Mouse (Mus musculus) myocyte (in vitro differentiated cells): ENCODE measurements around the gene Slain1. TPM values are rescaled to one million over a fixed set of nuclear protein-coding genes. Genes with fewer than 3 reads are reported as not detected.

Source experiments
- H3K27me3 ChIP-seq: one replicate; pipeline ENCODE4 v1.6.1; 2011; ENCODE audit not compliant: control insufficient read depth, insufficient read depth, insufficient read length
- H3K36me3 ChIP-seq: one replicate; pipeline ENCODE4 v1.6.1; 2011; ENCODE audit not compliant: control insufficient read depth, insufficient read depth
- H3K4me2 ChIP-seq: one replicate; pipeline ENCODE4 v1.6.1; 2011; ENCODE audit warnings: low read depth, control low read depth
- H3K4me3 ChIP-seq: one replicate; pipeline ENCODE4 v1.5.1; 2011; ENCODE audit warnings: mild to moderate bottlenecking, control low read depth, moderate library complexity
- H3K79me2 ChIP-seq: one replicate; pipeline ENCODE4 v1.6.1; 2011; ENCODE audit not compliant: control insufficient read depth, insufficient read depth
- H3ac ChIP-seq: one replicate; pipeline ENCODE4 v1.6.1; 2011; ENCODE audit not compliant: control insufficient read depth, insufficient read length
- CEBPB ChIP-seq: IDR thresholded peaks from 2 replicates; pipeline ENCODE4 v1.6.1; 2011; ENCODE audit warnings: mild to moderate bottlenecking, moderate library complexity; ENCODE audit not compliant: poor library complexity, insufficient read depth, severe bottlenecking
- E2F4 ChIP-seq: IDR thresholded peaks from one replicate; pipeline ENCODE4 v1.6.1; 2011; ENCODE audit warnings: mild to moderate bottlenecking, control low read depth, moderate library complexity; ENCODE audit not compliant: insufficient read depth
- MAX ChIP-seq: IDR thresholded peaks from one replicate; pipeline ENCODE4 v1.6.1; 2011; ENCODE audit warnings: low read depth, mild to moderate bottlenecking, control low read depth
- MYOD1 ChIP-seq, 3 experiments: IDR thresholded peaks; one replicate each; pipeline ENCODE4 v1.6.1; 2011; ENCODE audit warnings: control low read depth in 2 of 3, low read depth in 2 of 3, mild to moderate bottlenecking in 2 of 3, moderate library complexity in 1 of 3; ENCODE audit not compliant: insufficient read length in 2 of 3, control insufficient read depth in 1 of 3
- MYOG ChIP-seq, 3 experiments: IDR thresholded peaks; one replicate each; pipeline ENCODE4 v1.6.1; 2011; ENCODE audit warnings: control low read depth in 2 of 3, low read depth in 2 of 3, mild to moderate bottlenecking in 2 of 3; ENCODE audit not compliant: insufficient read length in 2 of 3, control insufficient read depth in 1 of 3, insufficient read depth in 1 of 3
- POLR2A ChIP-seq: IDR thresholded peaks from one replicate; pipeline ENCODE4 v1.6.1; 2011; ENCODE audit warnings: low read depth, mild to moderate bottlenecking, control low read depth, moderate library complexity; ENCODE audit not compliant: insufficient read length
- POLR2AphosphoS2 ChIP-seq: IDR thresholded peaks from one replicate; pipeline ENCODE4 v1.6.1; 2011; ENCODE audit warnings: low read depth, control low read depth; ENCODE audit not compliant: insufficient read length
- REST ChIP-seq: IDR thresholded peaks from one replicate; pipeline ENCODE4 v1.6.1; 2011; ENCODE audit warnings: mild to moderate bottlenecking, control low read depth, moderate library complexity; ENCODE audit not compliant: insufficient read depth, insufficient read length
- SRF ChIP-seq: IDR thresholded peaks from one replicate; pipeline ENCODE4 v1.6.1; 2011; ENCODE audit warnings: low read depth; ENCODE audit not compliant: control insufficient read depth, insufficient read length
- TCF12 ChIP-seq: IDR thresholded peaks from one replicate; pipeline ENCODE4 v1.6.1; 2011; ENCODE audit warnings: mild to moderate bottlenecking, control low read depth; ENCODE audit not compliant: poor library complexity, insufficient read depth, severe bottlenecking
- TCF3 ChIP-seq: IDR thresholded peaks from one replicate; pipeline ENCODE4 v1.6.1; 2011; ENCODE audit warnings: low read depth, control low read depth; ENCODE audit not compliant: insufficient read length
- USF1 ChIP-seq: IDR thresholded peaks from one replicate; pipeline ENCODE4 v1.6.1; 2011; ENCODE audit warnings: low read depth, mild to moderate bottlenecking, control low read depth, moderate library complexity
- polyA plus RNA-seq: library from polyadenylated mRNA; unstranded; fragments of >200 nt; fragmentation: generic; extraction: Trizol; gene quantifications from one replicate; pipeline ENCODE4 v1.2.1, GENCODE M21; 2012; ENCODE audit warnings: missing spikeins

Gene Slain1
- polyA plus RNA-seq, 1 experiment: not detected

GRCm38 (mm10) chr14:103647981-103648380 lies 2.0 kb upstream of the Slain1 start:
- Histone ChIP-seq H3ac (no peak overlapping the region), H3K36me3 (no peaks in the 10 kb centered on the region), H3K4me2 (no peak overlapping the region), H3K4me3 (no peak overlapping the region), H3K79me2 (no peaks in the 10 kb centered on the region), H3K27me3 (no peaks in the 10 kb centered on the region)
- no peak for TF ChIP-seq E2F4
- no peak for TF ChIP-seq USF1
- no peak for TF ChIP-seq TCF12
- TF ChIP-seq SRF: no peak
- no peak for TF ChIP-seq MYOG (IDR thresholded peaks at IDR 0.05; ENCODE audit: control insufficient read depth in 1 of 3, insufficient read depth in 1 of 3, insufficient read length in 2 of 3, low read depth in 2 of 3)
- no peak for TF ChIP-seq REST
- TF ChIP-seq CEBPB: no peak
- TF ChIP-seq MYOD1 (IDR thresholded peaks at IDR 0.05; ENCODE audit: control insufficient read depth in 1 of 3, insufficient read length in 2 of 3, low read depth in 2 of 3): no peak
- TF ChIP-seq MAX: no peak
- no peak for TF ChIP-seq POLR2AphosphoS2
- no peak for TF ChIP-seq POLR2A
- TF ChIP-seq TCF3: no peak

- H3K4me3 ChIP-seq: no peak overlapping the region
- no peaks in the 10 kb centered on the region for H3K36me3 ChIP-seq
- H3ac ChIP-seq: no peak overlapping the region
- no peaks in the 10 kb centered on the region for H3K79me2 ChIP-seq
- H3K27me3 ChIP-seq: no peaks in the 10 kb centered on the region
- H3K4me2 ChIP-seq: no peak overlapping the region
- no peak for TF ChIP-seq USF1
- TF ChIP-seq POLR2A: no peak
- no peak for TF ChIP-seq E2F4
- TF ChIP-seq MYOG (IDR thresholded peaks at IDR 0.05; ENCODE audit: control insufficient read depth in 1 of 3, insufficient read depth in 1 of 3, insufficient read length in 2 of 3, low read depth in 2 of 3): no peak
- TF ChIP-seq REST: no peak
- TF ChIP-seq CEBPB: no peak
- no peak for TF ChIP-seq POLR2AphosphoS2
- TF ChIP-seq MAX: no peak
- no peak for TF ChIP-seq TCF3
- TF ChIP-seq TCF12: no peak
- TF ChIP-seq SRF: no peak
- no peak for TF ChIP-seq MYOD1 (IDR thresholded peaks at IDR 0.05; ENCODE audit: control insufficient read depth in 1 of 3, insufficient read length in 2 of 3, low read depth in 2 of 3)
Measured at GRCm38 (mm10) chr14:103648623-103649255, 1.3 kb upstream of the Slain1 start.

GRCm38 (mm10) chr14:103649302-103649701 lies 726 bp upstream of the Slain1 start:
- no peak overlapping the region for H3K4me2 ChIP-seq
- no peaks in the 10 kb centered on the region for H3K27me3 ChIP-seq
- no peaks in the 10 kb centered on the region for H3K36me3 ChIP-seq
- H3K79me2 ChIP-seq: no peaks in the 10 kb centered on the region
- H3ac ChIP-seq: no peak overlapping the region
- no peak overlapping the region for H3K4me3 ChIP-seq
- TF ChIP-seq E2F4 (no peak), POLR2A (no peak), TCF3 (no peak), REST (no peak), MYOD1 (IDR thresholded peaks at IDR 0.05; ENCODE audit: control insufficient read depth in 1 of 3, insufficient read length in 2 of 3, low read depth in 2 of 3) (no peak), MAX (no peak), USF1 (no peak), POLR2AphosphoS2 (no peak), TCF12 (no peak), SRF (no peak), MYOG (IDR thresholded peaks at IDR 0.05; ENCODE audit: control insufficient read depth in 1 of 3, insufficient read depth in 1 of 3, insufficient read length in 2 of 3, low read depth in 2 of 3) (no peak), CEBPB (no peak)

- no peaks in the 10 kb centered on the region for H3K27me3 ChIP-seq
- TF ChIP-seq USF1: no peak
- no peak for TF ChIP-seq TCF3
- no peak for TF ChIP-seq POLR2AphosphoS2
- no peak for TF ChIP-seq CEBPB
- no peak for TF ChIP-seq MYOG (IDR thresholded peaks at IDR 0.05; ENCODE audit: control insufficient read depth in 1 of 3, insufficient read depth in 1 of 3, insufficient read length in 2 of 3, low read depth in 2 of 3)
- TF ChIP-seq TCF12: no peak
- no peak for TF ChIP-seq E2F4
- TF ChIP-seq REST: no peak
- TF ChIP-seq MYOD1 (IDR thresholded peaks at IDR 0.05; ENCODE audit: control insufficient read depth in 1 of 3, insufficient read length in 2 of 3, low read depth in 2 of 3): no peak
- no peak for TF ChIP-seq POLR2A
- no peak for TF ChIP-seq SRF
- no peak for TF ChIP-seq MAX
- H3K4me3 ChIP-seq: no peak overlapping the region
- no peaks in the 10 kb centered on the region for H3K36me3 ChIP-seq
- H3K79me2 ChIP-seq: no peaks in the 10 kb centered on the region
- H3K4me2 ChIP-seq: no peak overlapping the region
- H3ac ChIP-seq: no peak overlapping the region
Measured at GRCm38 (mm10) chr14:103650413-103651101, 529 bp downstream of the Slain1 start.
